Mouse (Mus musculus) NIH3T3 (cell line): Measurements from ENCODE around the gene Olfr1360.
A peak's percentile ranks its signal among the peaks of the same experiment; 100 is the strongest.

Experiments used
- DNase-seq: peaks from one replicate; pipeline ENCODE4 v3.0.0-alpha.2; 2012; ENCODE audit warnings: low read depth

The Olfr1360 gene

GRCm38 (mm10) chr13:21677305-21677704 lies at the start of gene Olfr1360:
Gene Olfr1360, minus strand, starts transcription at chr13:21677405.
- DNase-seq: no peak

GRCm38 (mm10) chr13:21722993-21723836 lies 46.0 kb upstream of the Olfr1360 start:
- DNase-seq: no peak

GRCm38 (mm10) chr13:21722373-21722925 lies 45.2 kb upstream of the Olfr1360 start:
- DNase-seq: peak; percentile 35

- DNase-seq: peak; percentile 88
Observed at GRCm38 (mm10) chr13:21721757-21722372, 44.7 kb upstream of the Olfr1360 start, which contains the start of gene Hist1h2bm. Gene Hist1h2bm, plus strand, starts transcription at chr13:21722044.

- DNase-seq: peak; percentile 8
Observed at GRCm38 (mm10) chr13:21721107-21721756, 44.0 kb upstream of the Olfr1360 start.

- DNase-seq: peak; percentile 9
Observed at GRCm38 (mm10) chr13:21718381-21719080, 41.3 kb upstream of the Olfr1360 start.

GRCm38 (mm10) chr13:21717397-21718357 lies 40.5 kb upstream of the Olfr1360 start, which contains the start of gene Hist1h3h:
Gene Hist1h3h, plus strand, starts transcription at chr13:21717659.
- DNase-seq: peak; percentile 89

- peak; percentile 30 for DNase-seq
Observed at GRCm38 (mm10) chr13:21716540-21717391, 39.6 kb upstream of the Olfr1360 start.

- DNase-seq: peak; percentile 90
Observed at GRCm38 (mm10) chr13:21715864-21716539, 38.8 kb upstream of the Olfr1360 start, which contains the start of the genes Hist1h2bl and Hist1h2ai. Gene Hist1h2bl, minus strand, starts transcription at chr13:21716143. Gene Hist1h2ai, plus strand, starts transcription at chr13:21716422.

GRCm38 (mm10) chr13:21715131-21715863 lies 38.1 kb upstream of the Olfr1360 start:
- DNase-seq: peak; percentile 28

- DNase-seq: peak; percentile 81
Observed at GRCm38 (mm10) chr13:21714725-21715124, 37.5 kb upstream of the Olfr1360 start.

GRCm38 (mm10) chr13:21711698-21712097 lies 34.5 kb upstream of the Olfr1360 start:
- no peak for DNase-seq

GRCm38 (mm10) chr13:21710821-21711525 lies 33.8 kb upstream of the Olfr1360 start:
- peak; percentile 80 for DNase-seq

- DNase-seq: peak; percentile 89
Observed at GRCm38 (mm10) chr13:21710031-21710711, 33.0 kb upstream of the Olfr1360 start.

GRCm38 (mm10) chr13:21706669-21707068 lies 29.5 kb upstream of the Olfr1360 start:
- DNase-seq: no peak

- no peak for DNase-seq
Observed at GRCm38 (mm10) chr13:21697811-21698210, 20.6 kb upstream of the Olfr1360 start, which contains the start of gene Olfr1359. Gene Olfr1359, plus strand, starts transcription at chr13:21698111.

- no peak for DNase-seq
Observed at GRCm38 (mm10) chr13:21663286-21663685, 13.9 kb downstream of the Olfr1360 start, which contains the start of gene Olfr1361. Gene Olfr1361, minus strand, starts transcription at chr13:21663386.
